Mouse (Mus musculus): ENCODE results near the gene Klrb1.

Gene Klrb1

DNA sequence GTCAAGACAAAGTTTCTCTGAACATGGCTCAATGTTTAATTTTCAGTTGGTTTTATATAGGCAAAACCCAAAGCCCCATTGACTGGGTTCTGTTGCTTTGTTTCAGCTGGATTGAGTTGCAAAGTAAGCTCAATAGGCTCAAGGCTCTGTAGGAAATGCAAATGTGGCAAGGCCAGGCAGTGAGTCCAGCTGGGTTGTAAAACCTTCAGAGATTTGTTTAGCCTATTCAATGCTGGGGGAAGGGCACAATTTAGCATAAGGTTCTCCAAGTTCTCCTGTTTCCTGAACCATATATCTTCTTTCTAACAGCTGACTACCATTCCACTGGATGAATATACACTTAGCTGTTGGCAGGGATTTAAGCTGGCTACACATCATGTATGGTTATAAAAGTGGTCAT, 12.0 kb upstream of the Klrb1 start:
- no peak for DNase-seq (ENCODE audit: low read depth, low spot score)

DNA sequence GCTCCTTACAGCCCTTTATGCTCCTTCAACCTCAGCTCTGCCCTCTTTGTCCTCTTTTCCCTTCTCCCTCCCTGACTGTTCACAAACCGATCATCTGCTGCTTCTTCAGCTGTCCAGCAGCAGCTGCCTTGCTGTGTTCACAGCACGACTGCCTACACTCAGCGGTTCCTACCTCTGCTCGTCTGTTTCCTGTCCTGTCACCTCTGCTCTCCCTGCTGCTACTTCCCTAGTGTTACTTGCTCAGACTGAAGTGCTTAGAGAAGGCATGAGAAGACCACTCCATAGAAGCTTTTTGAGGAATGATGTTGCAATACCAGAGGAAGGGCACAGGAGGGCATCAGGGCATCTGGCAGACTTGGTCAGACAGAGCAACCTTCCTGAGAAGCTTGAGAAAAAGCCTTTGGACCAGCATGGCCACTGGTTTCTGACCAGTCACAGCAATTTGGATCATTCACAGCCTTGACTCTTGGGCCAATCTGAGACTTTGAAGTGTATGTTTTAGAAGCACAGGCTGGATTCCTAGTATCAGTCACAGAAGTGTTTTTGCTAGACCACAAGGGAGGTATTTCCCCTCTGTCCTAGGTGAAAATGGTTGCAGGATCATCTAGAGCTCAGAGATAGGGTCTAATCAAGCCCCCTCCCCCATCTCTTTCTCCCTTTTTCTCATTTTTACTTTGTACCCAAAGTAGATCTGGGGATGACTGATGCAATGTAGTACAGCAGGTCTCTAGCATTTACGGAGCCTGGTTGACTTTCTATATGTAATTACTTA, 11.2 kb upstream of the Klrb1 start:
- DNase-seq (ENCODE audit: low read depth, low spot score), result no peak

DNA sequence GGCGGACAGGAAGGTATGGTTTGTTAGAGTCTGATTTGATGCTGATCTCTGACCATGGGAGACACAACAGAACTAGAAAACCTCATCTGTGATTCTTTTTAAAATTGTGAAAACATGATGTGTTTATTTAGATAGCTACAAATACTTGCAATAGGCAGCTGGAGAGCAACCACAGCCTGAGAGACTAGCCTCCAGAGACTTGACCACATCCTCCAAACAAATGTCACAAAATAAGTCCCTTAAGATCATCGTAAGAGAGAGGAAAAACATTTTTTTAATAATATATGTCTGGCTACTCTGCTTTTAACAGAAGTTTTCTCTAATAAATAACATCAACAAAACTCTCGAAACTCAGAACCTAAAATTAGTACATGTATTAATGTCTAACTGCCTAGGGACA, 9.2 kb upstream of the Klrb1 start:
- no peak for DNase-seq (ENCODE audit: low read depth, low spot score)

DNA sequence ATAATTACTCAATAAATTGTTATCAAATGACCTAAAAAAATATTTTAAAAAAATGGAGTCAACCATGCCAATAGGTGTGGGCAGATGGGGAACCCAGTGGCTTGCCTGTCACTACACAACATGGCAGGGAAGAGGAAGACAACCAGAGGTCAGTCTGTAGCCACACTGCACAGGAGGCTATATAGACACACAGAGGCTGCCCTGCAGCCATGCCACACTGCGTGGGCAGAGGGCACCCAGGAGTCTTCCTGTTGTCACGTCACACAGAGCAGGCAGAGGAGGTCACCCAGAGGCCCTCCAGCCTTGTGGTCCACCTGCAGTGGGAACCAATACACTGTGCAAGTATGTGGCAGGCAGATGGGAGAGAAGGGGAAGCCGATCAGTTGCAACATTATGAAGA, 21.2 kb downstream of the Klrb1 start:
- no peak for DNase-seq (ENCODE audit: low read depth, low spot score)

DNA sequence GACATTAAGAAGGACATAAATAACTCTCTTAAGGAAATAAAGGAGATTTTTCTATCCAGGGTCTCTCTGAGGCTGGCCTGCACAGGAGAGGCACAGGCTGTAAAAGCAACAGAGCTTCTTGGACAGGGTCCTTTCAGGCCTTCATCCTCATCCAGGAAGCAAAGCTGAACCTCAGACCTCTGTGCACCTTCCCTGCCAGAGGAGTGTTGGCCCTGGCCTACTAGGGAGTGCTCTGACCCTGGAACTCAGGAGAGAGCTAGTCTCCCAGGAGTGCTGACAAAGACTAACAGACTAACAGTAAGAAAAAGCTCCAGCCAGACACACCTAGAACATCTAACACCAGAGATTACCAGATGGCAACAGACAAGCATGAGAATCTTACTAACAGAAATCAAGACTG, 43.3 kb downstream of the Klrb1 start:
- no peak for DNase-seq (ENCODE audit: low read depth, low spot score)

DNA sequence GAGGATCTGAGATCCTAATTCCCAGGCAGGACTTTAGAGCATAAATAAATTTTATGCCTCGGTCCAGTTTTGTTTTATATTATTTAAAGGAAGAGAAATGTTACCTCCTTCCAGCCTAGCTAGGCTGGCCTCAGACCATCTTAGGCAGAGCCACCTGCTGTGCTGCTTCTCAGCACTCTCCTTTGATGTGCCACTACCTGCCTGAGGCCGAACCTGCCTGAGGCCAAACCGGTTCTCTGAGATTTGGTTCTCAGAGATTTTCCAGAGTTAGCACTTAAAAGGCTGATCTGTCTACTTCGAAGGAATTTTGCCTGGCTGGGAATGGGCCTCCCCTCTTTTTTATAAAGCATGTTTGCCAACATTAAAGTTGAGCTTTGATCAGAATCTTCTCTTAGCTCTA, 52.9 kb downstream of the Klrb1 start:
- no peak for DNase-seq (ENCODE audit: low read depth, low spot score)

DNA sequence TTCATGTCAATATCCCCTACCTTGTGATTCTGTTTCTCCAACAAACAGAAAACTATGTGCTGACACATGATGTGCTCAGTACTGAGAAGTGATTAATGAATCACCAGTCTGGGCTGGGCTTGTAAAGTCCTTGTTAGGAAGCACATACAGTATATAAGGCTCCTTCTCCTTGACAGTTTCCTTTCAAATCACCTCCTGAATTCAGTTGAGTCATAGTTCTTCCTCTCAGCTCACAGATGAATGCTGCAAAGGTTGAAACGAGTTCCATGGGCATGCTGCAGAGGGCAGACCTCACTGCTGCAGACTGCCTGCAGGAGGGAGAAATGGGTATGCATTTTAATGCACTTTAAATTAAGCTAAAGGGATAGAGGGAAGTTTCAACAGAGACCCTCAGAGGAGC, 60.7 kb downstream of the Klrb1 start, which contains the start of gene Clec2h:
TSS of gene Clec2h (plus strand) at position 180 of the 400 bp plus-strand sequence.
- DNase-seq (ENCODE audit: low read depth, low spot score), result no peak

DNA sequence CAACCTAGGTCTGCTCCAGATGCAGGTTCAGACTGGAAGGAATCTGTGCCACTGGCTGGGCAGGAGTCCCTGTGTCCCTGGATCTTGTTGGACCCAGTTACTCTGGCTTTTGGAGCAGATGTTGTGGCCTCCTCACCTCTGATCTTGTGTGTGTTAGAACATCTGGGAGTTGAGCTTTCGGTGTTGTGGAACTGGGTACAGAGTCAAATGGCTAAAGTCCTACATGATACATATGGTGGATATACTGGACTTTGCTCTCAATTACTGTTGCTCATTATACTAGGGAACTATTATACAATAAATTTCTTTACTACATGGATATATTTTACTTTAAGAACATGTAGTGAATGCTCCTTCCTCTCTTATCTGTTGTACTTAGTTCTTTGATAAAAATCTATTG, 61.6 kb downstream of the Klrb1 start:
- DNase-seq (ENCODE audit: low read depth, low spot score), result no peak
